Mouse (Mus musculus): ENCODE measurements around the gene Gpr89.

Gene Gpr89

GRCm38 (mm10) chr3:96870270-96870669, 34.9 kb downstream of the Gpr89 start:
- DNase-seq (ENCODE audit: low read depth, low spot score), result no peak

GRCm38 (mm10) chr3:96869091-96869490, 36.1 kb downstream of the Gpr89 start:
- DNase-seq (ENCODE audit: low read depth, low spot score), result no peak

- no peak for DNase-seq (ENCODE audit: low read depth, low spot score)
These were observed 36.6 kb downstream of the Gpr89 start for GRCm38 (mm10) chr3:96868566-96868965.

GRCm38 (mm10) chr3:96867863-96868262, 37.3 kb downstream of the Gpr89 start:
- no peak for DNase-seq (ENCODE audit: low read depth, low spot score)

GRCm38 (mm10) chr3:96860498-96860897, 44.6 kb downstream of the Gpr89 start:
- no peak for DNase-seq (ENCODE audit: low read depth, low spot score)

- DNase-seq (ENCODE audit: low read depth, low spot score), result no peak
These were observed 49.3 kb downstream of the Gpr89 start for GRCm38 (mm10) chr3:96855833-96856232.

GRCm38 (mm10) chr3:96854376-96854775, 50.8 kb downstream of the Gpr89 start:
- DNase-seq (ENCODE audit: low read depth, low spot score), result no peak

- DNase-seq (ENCODE audit: low read depth, low spot score), result no peak
These were observed 52.6 kb downstream of the Gpr89 start for GRCm38 (mm10) chr3:96852561-96852960.

- DNase-seq (ENCODE audit: low read depth, low spot score), result no peak
These were observed 55.9 kb downstream of the Gpr89 start for GRCm38 (mm10) chr3:96849168-96849727.

GRCm38 (mm10) chr3:96848470-96848869, 56.7 kb downstream of the Gpr89 start:
- DNase-seq (ENCODE audit: low read depth, low spot score), result peak; percentile 31

- peak; percentile 46 for DNase-seq (ENCODE audit: low read depth, low spot score)
These were observed 57.5 kb downstream of the Gpr89 start for GRCm38 (mm10) chr3:96847661-96848060.

GRCm38 (mm10) chr3:96846985-96847384, 58.2 kb downstream of the Gpr89 start:
- peak; percentile 42 for DNase-seq (ENCODE audit: low read depth, low spot score)

GRCm38 (mm10) chr3:96845806-96846205, 59.3 kb downstream of the Gpr89 start:
- no peak for DNase-seq (ENCODE audit: low read depth, low spot score)

GRCm38 (mm10) chr3:96845191-96845590, 60.0 kb downstream of the Gpr89 start:
- DNase-seq (ENCODE audit: low read depth, low spot score), result no peak

- no peak for DNase-seq (ENCODE audit: low read depth, low spot score)
These were observed 66.0 kb downstream of the Gpr89 start for GRCm38 (mm10) chr3:96838996-96839645.

GRCm38 (mm10) chr3:96836414-96836813, 68.7 kb downstream of the Gpr89 start:
- no peak for DNase-seq (ENCODE audit: low read depth, low spot score)

GRCm38 (mm10) chr3:96834587-96835348, 70.4 kb downstream of the Gpr89 start:
- no peak for DNase-seq (ENCODE audit: low read depth, low spot score)

GRCm38 (mm10) chr3:96832930-96833329, 72.2 kb downstream of the Gpr89 start:
- no peak for DNase-seq (ENCODE audit: low read depth, low spot score)

- DNase-seq (ENCODE audit: low read depth, low spot score), result no peak
These were observed 75.3 kb downstream of the Gpr89 start for GRCm38 (mm10) chr3:96829856-96830255.

- DNase-seq (ENCODE audit: low read depth, low spot score), result no peak
These were observed 76.2 kb downstream of the Gpr89 start, which contains the start of the genes Pdzk1 and Cd160 for GRCm38 (mm10) chr3:96828984-96829383. Gene Pdzk1 (plus strand): TSS chr3:96829284. Gene Cd160 (minus strand): TSS chr3:96829351.

GRCm38 (mm10) chr3:96828308-96828864, 76.8 kb downstream of the Gpr89 start:
- DNase-seq (ENCODE audit: low read depth, low spot score), result no peak

GRCm38 (mm10) chr3:96825261-96825660, 79.9 kb downstream of the Gpr89 start:
- no peak for DNase-seq (ENCODE audit: low read depth, low spot score)

Data from CD4-positive, CD25-positive, alpha-beta regulatory T cell, adult 2 months (primary cell).